Mouse (Mus musculus) thymus, adult 2 months (tissue): ENCODE data around the gene Far2.

Experiments
- CTCF ChIP-seq: fragments of 200-500 bp; IDR thresholded peaks from 2 replicates; pipeline ENCODE4 v1.5.1; 2012; ENCODE audit warnings: mild to moderate bottlenecking, control low read depth, low read length, moderate library complexity, borderline replicate concordance; ENCODE audit not compliant: control insufficient read depth, poor library complexity, insufficient read depth; ENCODE audit errors: extremely low read depth
- POLR2A ChIP-seq: fragments of 200-500 bp; IDR thresholded peaks from 2 replicates; pipeline ENCODE4 v1.6.1; 2012; ENCODE audit warnings: mild to moderate bottlenecking, low read length, control low read depth, moderate library complexity; ENCODE audit not compliant: control insufficient read depth, poor library complexity, insufficient read depth; ENCODE audit errors: extremely low read depth

DNA sequence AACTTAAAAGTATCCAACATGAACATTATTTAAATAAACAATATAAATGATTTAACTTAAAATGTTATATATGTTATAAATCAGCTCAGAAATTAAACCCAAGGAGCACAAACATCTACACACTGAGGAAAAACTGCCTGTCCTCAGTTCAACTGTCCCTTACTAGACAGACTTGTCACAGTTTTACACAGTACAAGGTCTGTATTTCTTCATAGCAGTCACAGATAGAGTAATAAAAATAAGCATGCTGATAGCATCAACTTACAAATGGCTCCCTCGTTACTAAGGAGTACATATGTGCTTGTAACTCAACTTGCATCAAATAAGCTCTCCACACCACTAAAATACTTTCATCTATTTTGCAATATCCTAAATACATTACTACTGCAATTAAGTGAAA lies 158.1 kb downstream of the Far2 start:
- TF ChIP-seq POLR2A (no peak), CTCF (no peak)
